Mouse (Mus musculus) frontal cortex, postnatal 25 days (tissue): ENCODE data around the gene Vgll4.
"Not testable (repeated sequence)": the region's sequence is repeated elsewhere in the genome, so short reads cannot be mapped to it uniquely, and the experiment has no call there.

ENCODE experiments used
- DNase-seq, 2 experiments: peaks; one replicate each; pipeline ENCODE4 v3.0.0; 2022; ENCODE audit warnings: low spot score in 2 of 2

Vgll4 gene

GRCm38 (mm10) chr6:114939666-114940065 lies 30.1 kb downstream of the Vgll4 start:
- no peak for DNase-seq

GRCm38 (mm10) chr6:114936941-114937313 lies 32.9 kb downstream of the Vgll4 start:
- DNase-seq, result no peak

DNA sequence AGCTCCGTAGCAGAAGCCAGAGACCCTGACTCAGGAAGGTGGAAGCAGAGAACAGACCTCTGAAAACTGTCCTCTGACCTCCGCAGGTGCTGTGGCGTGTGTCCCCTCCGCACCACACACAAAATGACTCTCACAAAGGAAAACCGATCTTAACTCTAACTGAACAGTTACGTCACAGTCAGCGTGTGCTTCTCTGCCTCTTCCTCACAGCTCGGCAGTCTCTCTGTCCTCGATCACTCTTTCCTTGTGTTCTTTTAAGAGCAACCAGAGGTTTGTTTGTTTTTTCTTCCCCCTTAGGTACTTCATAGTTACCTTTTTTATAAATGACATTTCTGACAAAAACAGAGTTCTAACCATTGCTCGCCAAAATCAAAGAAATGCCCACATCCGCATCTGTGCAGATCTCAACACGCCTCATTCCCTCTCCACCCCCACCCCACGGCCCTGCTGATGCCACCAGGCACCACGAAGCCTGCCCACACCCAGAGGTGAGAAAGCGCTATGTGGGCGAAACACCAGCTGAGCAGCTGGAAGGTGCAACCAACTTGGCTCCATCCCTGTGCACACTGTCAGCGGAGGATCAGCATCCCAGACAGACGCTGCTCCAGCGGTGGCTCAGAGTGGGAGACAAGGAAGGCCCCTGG lies 33.4 kb downstream of the Vgll4 start:
- DNase-seq, result no peak

DNA sequence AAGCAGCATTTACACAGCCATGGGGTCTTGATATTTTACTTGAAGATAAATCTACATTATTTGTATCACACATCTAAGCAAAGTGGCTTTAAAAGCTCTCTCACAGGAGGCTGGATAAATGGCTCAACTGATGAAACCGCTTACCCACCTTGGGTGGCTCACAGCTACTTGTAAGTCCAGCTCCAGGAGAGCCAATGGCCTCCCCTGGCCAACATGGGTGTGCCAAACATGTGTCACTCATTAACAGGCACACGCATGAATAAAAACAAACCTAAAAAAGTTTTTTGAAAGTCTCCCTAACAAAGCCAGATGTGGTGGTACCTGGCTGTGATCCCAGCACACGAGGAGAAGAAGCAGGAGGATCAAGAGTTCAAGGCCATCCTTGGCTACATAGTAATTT lies 34.4 kb downstream of the Vgll4 start:
- DNase-seq, result no peak

DNA sequence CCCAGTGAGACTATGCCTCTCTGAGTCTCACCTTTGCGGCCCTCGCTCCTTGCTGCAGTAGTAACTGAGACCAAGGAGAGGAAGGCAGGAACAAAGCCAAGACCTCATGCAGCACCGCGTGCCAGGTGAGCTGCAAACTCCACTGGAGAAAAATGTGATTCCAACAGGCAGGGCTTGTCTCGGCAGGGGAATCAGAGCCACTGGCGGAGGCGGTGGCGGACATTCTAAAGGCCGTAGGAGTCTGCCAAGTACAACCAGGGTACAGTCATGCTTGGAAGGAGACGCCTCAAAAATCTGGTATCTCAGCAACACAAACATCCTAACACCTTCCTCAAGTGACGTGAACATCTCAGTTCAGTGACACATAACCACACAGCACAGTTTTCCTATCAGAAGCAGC lies 35.7 kb downstream of the Vgll4 start:
- DNase-seq, result no peak

DNA sequence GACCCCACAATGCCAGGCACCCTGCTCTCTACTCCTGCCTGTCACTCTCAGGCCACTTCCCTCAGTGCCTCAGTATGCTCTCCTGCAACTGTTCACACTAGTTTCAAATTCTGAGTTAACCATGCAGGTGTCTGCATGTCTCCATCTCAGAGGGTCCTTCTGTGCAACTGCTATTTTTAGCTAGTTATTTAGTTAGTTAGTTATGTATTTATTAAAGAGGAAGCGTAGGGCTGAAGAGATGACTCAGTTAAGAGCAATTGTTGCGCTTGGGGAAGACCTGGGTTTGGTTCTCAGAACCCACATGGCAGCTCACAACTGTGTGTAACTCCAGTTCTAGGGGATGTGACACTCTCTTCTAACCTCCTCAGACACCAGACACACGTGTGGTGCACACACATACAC lies 36.8 kb downstream of the Vgll4 start:
- no peak for DNase-seq

DNA sequence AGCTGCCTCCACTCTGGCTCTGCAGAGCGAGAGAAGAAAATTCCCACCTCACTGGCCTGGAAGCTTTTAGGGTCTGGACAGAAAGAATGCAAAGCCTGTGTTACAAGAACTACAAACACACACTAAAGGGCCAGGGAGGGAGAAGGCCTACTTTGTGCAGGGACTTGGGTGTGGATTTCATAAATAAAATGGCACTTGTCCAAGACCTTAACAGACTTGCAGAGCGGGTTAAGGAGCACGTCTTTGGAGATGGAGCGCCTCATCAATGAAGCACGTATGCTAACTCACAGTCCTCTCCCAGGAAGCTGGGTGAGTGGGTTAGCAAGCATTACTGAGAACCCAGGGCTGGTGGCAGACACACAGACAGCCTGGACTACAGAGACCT lies 37.7 kb downstream of the Vgll4 start:
- no peak for DNase-seq

- no peak for DNase-seq
These were observed 38.3 kb downstream of the Vgll4 start for GRCm38 (mm10) chr6:114931212-114932115.

DNA sequence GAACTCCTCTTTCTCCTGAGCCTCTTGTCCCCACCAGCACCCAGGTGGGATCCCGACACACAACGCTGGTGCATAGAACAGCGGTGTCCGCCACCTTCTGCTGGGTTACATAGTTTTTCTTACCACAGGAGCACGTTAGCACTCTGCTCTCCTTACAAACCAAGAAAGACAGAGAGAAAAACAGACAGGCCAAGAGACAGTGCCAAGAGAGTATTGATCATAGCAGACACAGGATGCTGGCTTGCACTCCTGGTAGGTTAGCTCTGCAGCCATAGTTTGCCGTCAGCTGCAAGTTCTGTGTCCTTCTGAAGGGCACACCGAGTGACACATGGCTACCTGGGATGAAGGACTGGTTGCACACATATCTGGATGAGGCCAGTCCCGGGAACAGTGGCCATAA lies 39.1 kb downstream of the Vgll4 start:
- no peak for DNase-seq

GRCm38 (mm10) chr6:114930038-114930591 lies 39.7 kb downstream of the Vgll4 start:
- no peak for DNase-seq

GRCm38 (mm10) chr6:114929346-114929745 lies 40.4 kb downstream of the Vgll4 start:
- DNase-seq, result no peak

DNA sequence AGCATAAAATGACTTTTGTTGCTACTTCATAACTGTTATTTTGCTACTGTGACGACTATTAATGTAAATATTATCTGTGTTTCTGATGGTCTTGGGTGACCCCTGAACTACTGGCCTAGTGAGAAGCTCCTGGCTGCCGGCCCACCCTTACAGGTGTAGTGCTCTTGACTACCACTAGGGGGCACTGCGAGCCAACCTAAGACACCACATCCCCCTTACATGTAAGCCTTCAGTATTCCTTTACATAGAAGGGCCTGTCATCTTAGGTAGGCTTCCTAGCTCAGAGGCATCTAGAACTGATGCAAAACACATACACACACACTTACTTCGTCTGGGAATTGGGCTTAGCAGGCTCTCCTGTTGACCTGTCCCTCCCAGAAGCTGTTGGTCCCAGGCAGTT lies 41.3 kb downstream of the Vgll4 start:
- DNase-seq, result peak; percentile 47 to 58

- no peak for DNase-seq
These were observed 42.4 kb downstream of the Vgll4 start for GRCm38 (mm10) chr6:114927400-114927799.

- no peak for DNase-seq
These were observed 43.2 kb downstream of the Vgll4 start for GRCm38 (mm10) chr6:114926369-114927157.

- DNase-seq, result no peak
These were observed 44.6 kb downstream of the Vgll4 start for GRCm38 (mm10) chr6:114925196-114925595.

GRCm38 (mm10) chr6:114922355-114923096 lies 47.3 kb downstream of the Vgll4 start:
- not testable (repeated sequence) for DNase-seq

- DNase-seq, result peak in 1 of 2 experiments; percentile 69
These were observed 48.0 kb downstream of the Vgll4 start for GRCm38 (mm10) chr6:114921632-114922354.

DNA sequence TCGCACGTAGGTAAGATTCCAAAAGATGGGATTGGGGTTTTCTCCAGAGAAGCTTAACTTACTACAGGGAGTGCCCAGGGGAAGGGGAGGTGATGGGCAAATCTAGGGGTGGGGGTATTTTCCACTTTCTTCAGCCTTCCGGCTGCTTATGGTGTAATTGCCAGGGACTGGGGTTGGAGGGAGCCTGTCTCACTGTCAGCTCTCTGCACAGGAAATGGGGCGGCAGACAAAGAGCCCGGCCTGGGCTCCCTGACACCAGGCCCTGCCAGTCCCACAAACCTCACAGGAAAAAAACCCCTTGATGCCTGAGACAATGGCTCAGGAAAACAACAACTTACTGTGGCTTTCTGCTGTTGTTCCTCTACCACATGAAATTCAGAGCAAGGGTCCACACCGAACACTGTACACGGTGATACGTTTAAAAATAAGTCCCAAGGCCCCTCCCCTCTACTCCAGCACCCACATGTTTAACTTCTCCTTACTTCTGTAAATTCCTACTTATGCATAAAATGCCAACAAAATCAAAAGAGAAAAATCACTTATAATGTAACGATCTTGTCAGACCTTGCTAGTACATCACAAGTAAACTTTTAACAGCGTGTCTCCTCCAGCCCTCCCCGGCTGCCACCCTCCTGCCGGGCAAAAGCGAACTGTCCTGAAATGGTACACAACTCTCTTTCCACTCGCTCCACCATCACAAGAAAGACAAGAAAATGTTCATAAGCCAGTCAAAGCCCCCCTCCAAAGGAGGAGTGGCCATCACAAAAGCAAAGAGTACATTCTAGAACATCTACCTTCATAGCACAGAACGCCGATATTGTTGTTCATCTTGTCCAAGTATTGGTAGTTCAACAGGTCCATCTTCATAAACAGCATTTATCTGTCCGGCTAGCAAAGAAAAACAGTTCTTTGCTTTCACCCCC lies 49.0 kb downstream of the Vgll4 start:
- no peak for DNase-seq

GRCm38 (mm10) chr6:114919670-114920313 lies 50.0 kb downstream of the Vgll4 start:
- DNase-seq, result no peak
